Mouse (Mus musculus): ENCODE results near the gene Gm20828. TPM values are rescaled to one million over a fixed set of nuclear protein-coding genes. Genes with fewer than 3 reads are reported as not detected.
"Not testable (repeated sequence)": the region's sequence is repeated elsewhere in the genome, so short reads cannot be mapped to it uniquely, and the experiment has no call there.

Gene Gm20828
- polyA plus RNA-seq (2016; fragmentation: Nextera tagmentation; extraction: Ambion mirVana) = not detected in 2 replicates

DNA sequence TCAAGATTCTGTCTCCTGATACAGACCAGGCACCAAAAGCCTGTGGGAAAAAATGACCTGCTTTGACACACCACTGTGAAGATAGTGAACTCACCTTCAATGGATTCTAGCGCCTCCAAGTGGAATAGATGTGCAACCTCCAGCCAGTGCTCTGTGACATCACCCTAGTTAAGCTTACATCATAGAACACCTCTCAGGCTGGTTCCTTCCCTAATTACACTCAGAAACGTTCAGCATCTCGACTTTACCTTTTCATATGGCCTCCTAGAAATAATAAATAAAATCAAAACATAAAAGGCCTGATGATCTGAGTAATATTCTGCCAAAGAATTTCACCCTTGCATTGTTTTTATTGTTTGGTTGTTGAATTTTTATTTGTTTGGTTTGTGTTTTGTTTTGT is at the start of gene Gm20828:
Gene Gm20828 (minus strand): TSS at position 101 of the 400 bp plus-strand sequence.
- H3K27ac ChIP-seq (replicated peaks); H3K27me3 ChIP-seq; H3K4me2 ChIP-seq (replicated peaks); H3K9me3 ChIP-seq; H3K4me3 ChIP-seq; H3K4me1 ChIP-seq; H3K36me3 ChIP-seq; ATAC-seq (ENCODE audit: low FRiP score, low read depth); H3K9ac ChIP-seq (replicated peaks): not testable (repeated sequence)
- no CpG with 5 or more reads among the region's 3 CpGs for WGBS

Measured in midbrain, embryonic 12.5 days (tissue).